Mouse (Mus musculus) ES-E14 (cell line): ENCODE results near the gene Wdr75.

Source experiments
- HCFC1 ChIP-seq: IDR thresholded peaks from 2 replicates; pipeline ENCODE4 v1.6.1; 2012; ENCODE audit warnings: low read length, inconsistent platforms, borderline replicate concordance; ENCODE audit not compliant: insufficient read depth
- MAFK ChIP-seq: IDR thresholded peaks from 2 replicates; pipeline ENCODE4 v1.6.1; 2014; ENCODE audit warnings: mild to moderate bottlenecking, low read depth, low read length, inconsistent platforms; ENCODE audit not compliant: insufficient read depth
- ZC3H11A ChIP-seq: IDR thresholded peaks from 2 replicates; pipeline ENCODE4 v1.6.1; 2012; ENCODE audit warnings: low read depth, mild to moderate bottlenecking, inconsistent platforms, low read length, borderline replicate concordance
- ZNF384 ChIP-seq: IDR thresholded peaks from 2 replicates; pipeline ENCODE4 v1.6.1; 2012; ENCODE audit warnings: low read depth, low read length, inconsistent platforms

GRCm38 (mm10) chr1:45765678-45766077, 29.3 kb upstream of the Wdr75 start:
- no peak for TF ChIP-seq MAFK
- TF ChIP-seq ZC3H11A, result no peak
- TF ChIP-seq HCFC1, result no peak
- no peak for TF ChIP-seq ZNF384
